10 mouse cellular contexts compared by ENCODE assay signal in genomic region chr10:97265959-97266517, GRCm38 (mm10).
DNase-seq lines count a peak whose midpoint lies in the region; ATAC-seq lines count a peak whose summit lies in the region.
"Had no signal": no experiment of that assay in that cellular context is flagged by ENCODE, and none has a peak within 500 bp of the region (broad histone marks: within the 10 kb centered on the region; RNA-seq: fewer than 3 reads in every experiment).

No protein-coding gene starts in this region.

- no peak overlapping the region for H3K27ac ChIP-seq in neural tube, embryonic 11.5 days (ENCODE audit: low read depth, low read length)
- H3K27ac ChIP-seq: stomach, postnatal 0 days had no signal

- no peaks in the 10 kb centered on the region for H3K27me3 ChIP-seq in neural tube, embryonic 11.5 days (ENCODE audit: control insufficient read depth, insufficient read depth, low read length)

- no peak overlapping the region for H3K4me2 ChIP-seq in neural tube, embryonic 11.5 days (ENCODE audit: low read depth)

- H3K9ac ChIP-seq in neural tube, embryonic 11.5 days (ENCODE audit: low read length) = no peak overlapping the region

- no peaks in the 10 kb centered on the region for H3K9me3 ChIP-seq in neural tube, embryonic 11.5 days (ENCODE audit: control insufficient read depth, low read length)

- no peak overlapping the region for H3K4me3 ChIP-seq in neural tube, embryonic 11.5 days (ENCODE audit: low read depth, low read length)

- no peaks in the 10 kb centered on the region for H3K4me1 ChIP-seq in neural tube, embryonic 11.5 days (ENCODE audit: control insufficient read depth, insufficient read depth, low read length)

- peak; percentile 6 to 12 for DNase-seq in frontal cortex, postnatal 10 days (ENCODE audit: low spot score in 2 of 2)
- peak; percentile 52 to 60 for DNase-seq in right cerebral cortex, postnatal 10 days (ENCODE audit: low spot score in 2 of 2)
- DNase-seq in right cerebral cortex, postnatal 36 days (ENCODE audit: low spot score in 2 of 2) = no peak
- DNase-seq in forelimb bud, embryonic 11.5 days (ENCODE audit: low read depth, low spot score) = peak; percentile 88
- peak; percentile 59 for DNase-seq in neural tube, embryonic 11.5 days (ENCODE audit: low spot score)
- DNase-seq in frontal cortex, postnatal 25 days (ENCODE audit: low spot score in 2 of 2) = no peak
- DNase-seq: cerebellum, adult 8-10 months had no signal

- ATAC-seq in frontal cortex, adult (ENCODE audit: low TSS enrichment) = no peak
- ATAC-seq in neural tube, embryonic 11.5 days (ENCODE audit: insufficient read depth, low FRiP score, low TSS enrichment) = no peak
- no peak for ATAC-seq in granulocyte monocyte progenitor cell, adult 5-6 weeks (replicated peaks; ENCODE audit: poor library complexity, severe bottlenecking)

- WGBS in neural tube, embryonic 11.5 days = 59% methylated on average over 6 of the region's 6 CpGs

- H3K36me3 ChIP-seq in neural tube, embryonic 11.5 days (ENCODE audit: control insufficient read depth, insufficient read depth, low read length) = no peaks in the 10 kb centered on the region

Comparison
In these comparisons a context has a peak if more than half of its experiments do, and no peak if none do; other contexts are left out.
1. DNase-seq: peak in frontal cortex, postnatal 10 days (2 of 2), right cerebral cortex, postnatal 10 days (2 of 2), forelimb bud, embryonic 11.5 days (single experiment) and neural tube, embryonic 11.5 days (single experiment); none in right cerebral cortex, postnatal 36 days (0 of 2) and frontal cortex, postnatal 25 days (0 of 2).